Mouse (Mus musculus) small intestine, adult 2 months (tissue): ENCODE measurements at regions not wholly inside any gene's neighbourhood (a gene's known extent, or its start where the extent isn't known, plus 50 kb on each side); places are given as distances from the start of the nearest gene placed in this dataset.
A peak's percentile ranks its signal among the peaks of the same experiment; 100 is the strongest.

Experiments
- H3K27ac ChIP-seq: fragments of 200-500 bp; 2 replicates; pipeline ENCODE4 v1.5.1; 2012; ENCODE audit warnings: low read depth, low read length, control low read depth, inconsistent platforms; ENCODE audit not compliant: insufficient read depth
- H3K27me3 ChIP-seq: fragments of 200-500 bp; 2 replicates; pipeline ENCODE4 v1.6.1; 2012; ENCODE audit warnings: mild to moderate bottlenecking, moderate library complexity, low read length, inconsistent platforms; ENCODE audit not compliant: control insufficient read depth, insufficient read depth
- H3K36me3 ChIP-seq: fragments of 200-500 bp; 2 replicates; pipeline ENCODE4 v1.6.1; 2012; ENCODE audit warnings: mild to moderate bottlenecking, low read length, control low read depth, inconsistent platforms; ENCODE audit not compliant: control insufficient read depth, insufficient read depth
- H3K4me1 ChIP-seq: fragments of 200-500 bp; 2 replicates; pipeline ENCODE4 v1.6.1; 2012; ENCODE audit warnings: low read length, inconsistent platforms, mixed read lengths; ENCODE audit not compliant: control insufficient read depth, insufficient read depth, insufficient read length
- H3K4me3 ChIP-seq: fragments of 200-500 bp; 2 replicates; pipeline ENCODE4 v1.5.1; 2012; ENCODE audit warnings: low read depth, mild to moderate bottlenecking, control low read depth, inconsistent platforms, low read length, moderate library complexity
- CTCF ChIP-seq: fragments of 200-500 bp; IDR thresholded peaks from 2 replicates; pipeline ENCODE4 v1.5.1; 2012; ENCODE audit warnings: low read depth, mild to moderate bottlenecking, control low read depth, inconsistent platforms, low read length, moderate library complexity, mixed read lengths; ENCODE audit not compliant: insufficient replicate concordance, insufficient read length; ENCODE audit errors: extremely low read depth
- POLR2A ChIP-seq: fragments of 200-500 bp; IDR thresholded peaks from 2 replicates; pipeline ENCODE4 v1.6.1; 2012; ENCODE audit warnings: low read depth, mild to moderate bottlenecking, control low read depth, inconsistent platforms, low read length, moderate library complexity
- WGBS: fragments of 180-500 bp; shearing (Covaris S2); methylation state at CpG from one replicate; pipeline ENCODE4 v1.1.7; 2018; 5-methylcytosine and 5-hydroxymethylcytosine counted together

DNA sequence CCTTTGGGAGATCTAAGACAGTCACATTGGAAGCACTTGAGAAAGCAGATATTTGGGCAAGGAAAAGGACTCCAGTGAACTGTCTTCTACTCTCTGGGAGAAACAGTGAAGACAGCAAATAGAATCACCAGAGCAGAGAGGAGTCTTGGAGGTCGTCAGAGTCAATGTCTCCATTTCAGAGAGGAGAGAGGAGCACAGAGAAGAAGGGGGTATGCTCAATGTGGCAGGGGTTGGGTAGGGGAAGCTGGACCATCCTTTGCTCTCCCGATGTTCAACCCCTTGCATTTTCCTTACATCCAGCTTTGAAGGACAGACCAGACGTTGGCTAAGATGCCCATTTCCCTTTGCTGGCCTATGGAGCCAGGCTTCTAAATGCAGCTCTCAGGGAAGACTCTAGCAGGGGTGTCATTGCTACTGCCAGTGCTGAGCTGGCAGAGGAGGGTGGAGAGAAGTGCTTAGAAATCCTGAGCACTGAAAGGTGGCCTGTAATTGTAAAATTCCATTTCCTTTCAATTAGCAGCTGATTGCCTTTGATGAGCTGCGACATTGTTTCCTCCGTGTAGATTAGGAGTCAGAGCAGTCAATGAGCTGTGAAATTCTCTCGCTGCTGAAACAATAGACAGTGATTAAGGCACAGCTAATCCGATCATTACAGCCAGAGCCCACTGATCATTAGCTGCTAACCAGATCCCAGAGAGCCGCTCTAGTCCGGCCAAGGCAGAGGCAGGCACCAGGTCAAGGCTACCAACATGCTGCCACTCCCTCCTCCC lies 449.7 kb downstream of the Insc start:
- Histone ChIP-seq H3K4me1 (no peaks in the 10 kb centered on the region), H3K27me3 (no peaks in the 10 kb centered on the region), H3K36me3 (no peaks in the 10 kb centered on the region), H3K27ac (no peak overlapping the region), H3K4me3 (no peak overlapping the region)
- 38% methylated on average over 9 of the region's 9 CpGs for WGBS
- TF ChIP-seq POLR2A (no peak), CTCF (no peak)

- Histone ChIP-seq H3K4me3 (no peak overlapping the region), H3K36me3 (no peaks in the 10 kb centered on the region), H3K4me1 (no peaks in the 10 kb centered on the region), H3K27ac (no peak overlapping the region), H3K27me3 (no peaks in the 10 kb centered on the region)
- 17% methylated on average over 3 of the region's 3 CpGs for WGBS
- no peak for TF ChIP-seq POLR2A
- no peak for TF ChIP-seq CTCF
These were observed 461.4 kb downstream of the Insc start for GRCm38 (mm10) chr7:115204916-115205315.

GRCm38 (mm10) chr7:115206479-115207134 lies 463.1 kb downstream of the Insc start:
- TF ChIP-seq POLR2A (no peak), CTCF (no peak)
- H3K4me1 ChIP-seq: no peaks in the 10 kb centered on the region
- H3K27me3 ChIP-seq: no peaks in the 10 kb centered on the region
- no peaks in the 10 kb centered on the region for H3K36me3 ChIP-seq
- no peak overlapping the region for H3K4me3 ChIP-seq
- no peak overlapping the region for H3K27ac ChIP-seq
- 45% methylated on average over 9 of the region's 9 CpGs for WGBS

GRCm38 (mm10) chr7:115208781-115209180 lies 465.3 kb downstream of the Insc start:
- no peaks in the 10 kb centered on the region for H3K4me1 ChIP-seq
- no peaks in the 10 kb centered on the region for H3K27me3 ChIP-seq
- WGBS: 75% methylated on average over 7 of the region's 7 CpGs
- no peak overlapping the region for H3K4me3 ChIP-seq
- TF ChIP-seq POLR2A (no peak), CTCF (no peak)
- no peak overlapping the region for H3K27ac ChIP-seq
- H3K36me3 ChIP-seq: no peaks in the 10 kb centered on the region

- Histone ChIP-seq H3K4me1 (no peaks in the 10 kb centered on the region), H3K27ac (no peak overlapping the region), H3K36me3 (no peaks in the 10 kb centered on the region), H3K27me3 (no peaks in the 10 kb centered on the region), H3K4me3 (no peak overlapping the region)
- TF ChIP-seq POLR2A (no peak), CTCF (no peak)
- 37% methylated on average over 2 of the region's 2 CpGs for WGBS
These were observed 466.5 kb downstream of the Insc start for GRCm38 (mm10) chr7:115210012-115210411.

DNA sequence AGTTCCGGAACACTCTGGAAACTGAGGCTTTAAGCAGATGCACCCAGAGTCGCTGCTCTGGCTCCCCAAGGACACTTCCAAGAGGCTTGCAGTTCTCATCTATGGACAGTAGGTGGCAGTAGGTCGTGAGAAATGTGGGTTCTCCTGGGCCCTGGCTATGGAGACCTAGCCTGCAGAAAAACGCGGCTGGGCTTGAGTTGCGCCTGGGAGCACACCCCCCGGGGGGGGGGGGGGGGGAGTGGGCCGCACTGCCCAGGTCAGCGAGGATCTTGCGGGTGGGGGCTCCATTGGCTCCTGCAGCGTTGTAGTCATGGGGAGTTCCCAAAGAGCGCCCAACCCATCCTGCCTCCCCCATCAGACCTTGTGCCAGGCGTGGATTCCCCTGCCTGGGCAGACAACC lies 473.3 kb downstream of the Insc start:
- 2% methylated on average over 13 of the region's 13 CpGs for WGBS
- no peaks in the 10 kb centered on the region for H3K4me1 ChIP-seq
- H3K4me3 ChIP-seq: 0 out of 2 replicates have a peak overlapping the region, but pooled peaks have one; percentile 3
- H3K27ac ChIP-seq: no peak overlapping the region
- no peaks in the 10 kb centered on the region for H3K27me3 ChIP-seq
- TF ChIP-seq CTCF (peak; percentile 83; the same call in 1 of the 2 replicates), POLR2A (no peak)
- H3K36me3 ChIP-seq: no peaks in the 10 kb centered on the region

- TF ChIP-seq POLR2A (no peak), CTCF (no peak)
- Histone ChIP-seq H3K4me3 (0 out of 2 replicates have a peak overlapping the region, but pooled peaks have one; percentile 3), H3K4me1 (no peaks in the 10 kb centered on the region), H3K27me3 (no peaks in the 10 kb centered on the region), H3K27ac (no peak overlapping the region), H3K36me3 (no peaks in the 10 kb centered on the region)
- 24% methylated on average over 5 of the region's 5 CpGs for WGBS
These were observed 473.8 kb downstream of the Insc start for GRCm38 (mm10) chr7:115217255-115217654.
